Mouse (Mus musculus): ENCODE data around the gene Slc5a1. TPM values are rescaled to one million over a fixed set of nuclear protein-coding genes. Genes with fewer than 3 reads are reported as not detected.

Slc5a1 gene
- polyA plus RNA-seq, 1 experiment from 2014 or later: 11.9 TPM

DNA sequence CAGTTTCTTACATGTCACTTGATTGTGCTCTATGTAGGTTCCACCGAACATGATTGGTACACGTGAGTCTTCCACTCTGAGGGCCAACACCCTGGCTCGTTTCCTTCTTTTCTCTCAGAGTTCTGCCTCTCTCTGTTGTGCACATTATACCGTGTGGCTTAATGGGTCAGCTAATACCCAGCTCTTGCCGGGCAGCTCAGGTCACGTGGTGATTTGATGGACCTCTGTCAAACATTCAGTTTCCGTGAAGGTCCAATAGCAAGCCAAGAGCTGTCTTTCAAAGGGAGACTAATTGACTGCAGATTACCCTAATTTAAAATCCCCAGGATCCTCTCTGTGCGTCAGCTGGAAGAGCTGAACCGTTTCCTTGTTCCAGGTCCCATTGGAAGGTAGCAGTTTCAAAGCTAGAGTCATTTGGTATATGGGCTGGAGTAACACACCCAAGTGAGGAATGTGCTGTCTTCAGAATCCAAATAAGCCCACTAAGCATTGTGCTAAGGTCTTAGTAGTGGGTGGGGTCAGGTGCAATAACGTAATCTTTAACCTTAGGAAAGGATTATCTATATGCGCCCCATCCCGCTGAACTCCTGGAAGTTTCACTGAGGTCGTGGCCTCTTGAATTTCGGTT, 3.9 kb downstream of the Slc5a1 start:
- no peak for ATAC-seq (ENCODE audit: insufficient read depth, low FRiP score, low read depth)

DNA sequence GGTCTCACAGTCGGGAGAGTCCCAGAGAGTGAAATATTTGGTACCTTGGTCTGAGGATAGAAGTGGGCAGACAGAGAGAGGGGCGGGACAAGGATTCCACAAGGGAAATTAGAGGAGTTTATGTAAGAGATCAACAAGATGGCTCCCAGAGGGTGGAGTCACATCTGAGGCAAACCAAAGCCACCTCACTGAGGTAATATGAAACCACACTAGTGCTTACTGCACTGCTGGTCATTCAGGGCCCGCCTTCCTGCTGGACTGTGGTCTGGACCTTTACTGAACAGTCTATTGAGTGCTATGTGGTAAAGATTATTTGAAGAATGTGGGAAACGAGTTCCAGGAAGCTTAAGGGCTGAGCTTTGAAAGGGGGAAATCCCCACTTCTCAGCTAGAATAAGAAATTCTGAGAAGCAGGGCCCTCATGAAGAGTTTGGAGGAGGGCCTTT, 17.9 kb downstream of the Slc5a1 start:
- no peak for ATAC-seq (ENCODE audit: insufficient read depth, low FRiP score, low read depth)
- WGBS: 44% methylated on average over 4 of the region's 4 CpGs

More for the DNA sequence above, 3.9 kb downstream of the Slc5a1 start:
- H3K9me3 ChIP-seq: no peaks in the 10 kb centered on the region
- no peak overlapping the region for H3K4me3 ChIP-seq (replicated peaks)
- 79% methylated on average over 14 of the region's 14 CpGs for WGBS
- H3K4me2 ChIP-seq: no peak overlapping the region
- no peaks in the 10 kb centered on the region for H3K4me1 ChIP-seq
- no peak overlapping the region for H3K27ac ChIP-seq
- H3K27me3 ChIP-seq (replicated peaks): peaks cover 18% of the 10 kb centered on the region
- no peak overlapping the region for H3K9ac ChIP-seq
- no peaks in the 10 kb centered on the region for H3K36me3 ChIP-seq

DNA sequence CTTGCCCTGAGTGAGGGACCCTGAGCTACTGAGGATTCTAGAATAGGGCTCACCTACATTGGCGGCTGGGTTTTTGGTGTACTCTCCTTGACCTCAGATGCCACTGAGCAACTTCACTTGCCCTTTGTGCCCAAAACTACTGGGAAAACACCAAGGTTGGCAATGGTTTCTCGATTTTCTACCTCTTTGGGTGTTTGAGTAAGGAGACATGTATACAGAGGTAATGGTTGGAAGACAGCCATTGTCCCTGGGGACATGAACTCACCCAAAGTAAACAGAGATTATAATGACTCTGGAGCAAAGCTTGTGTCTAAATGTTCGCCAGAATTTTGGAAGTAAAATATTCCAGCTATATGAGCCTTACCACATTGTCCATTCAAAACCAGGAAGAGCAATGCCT, 19.6 kb downstream of the Slc5a1 start:
- Histone ChIP-seq H3K27me3 (replicated peaks) (no peaks in the 10 kb centered on the region), H3K4me1 (no peaks in the 10 kb centered on the region), H3K27ac (no peak overlapping the region), H3K9ac (no peak overlapping the region), H3K4me2 (no peak overlapping the region), H3K9me3 (no peaks in the 10 kb centered on the region), H3K4me3 (replicated peaks) (no peak overlapping the region), H3K36me3 (no peaks in the 10 kb centered on the region)
- ATAC-seq (ENCODE audit: insufficient read depth, low FRiP score, low read depth): no peak
- WGBS: 46% methylated on average over 3 of the region's 3 CpGs

More for the DNA sequence above, 17.9 kb downstream of the Slc5a1 start:
- Histone ChIP-seq H3K27ac (no peak overlapping the region), H3K4me1 (no peaks in the 10 kb centered on the region), H3K9ac (no peak overlapping the region), H3K9me3 (no peaks in the 10 kb centered on the region), H3K4me3 (replicated peaks) (no peak overlapping the region), H3K36me3 (no peaks in the 10 kb centered on the region), H3K27me3 (replicated peaks) (no peaks in the 10 kb centered on the region), H3K4me2 (no peak overlapping the region)

DNA sequence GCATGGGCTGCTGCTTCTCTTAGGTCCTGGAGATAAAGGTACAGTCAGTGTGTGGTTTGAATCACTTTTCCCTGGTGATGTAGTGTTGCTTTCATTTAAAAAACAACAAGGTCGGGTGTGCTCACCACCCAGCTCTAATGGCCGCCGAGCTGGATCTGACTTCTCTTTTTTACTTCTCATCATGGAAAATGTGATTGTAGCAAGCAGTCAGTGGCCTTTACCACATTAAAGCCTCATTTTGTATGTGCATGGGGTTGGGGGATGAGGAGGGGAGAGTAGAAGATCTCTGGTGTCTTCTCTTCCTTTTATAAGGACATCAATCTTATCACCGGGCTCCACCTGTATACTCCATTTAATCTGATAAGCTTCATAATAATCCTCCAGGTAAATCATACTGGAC, 21.3 kb downstream of the Slc5a1 start:
- WGBS: 84% methylated on average over 4 of the region's 4 CpGs
- Histone ChIP-seq H3K4me2 (no peak overlapping the region), H3K4me3 (replicated peaks) (no peak overlapping the region), H3K27me3 (replicated peaks) (no peaks in the 10 kb centered on the region), H3K27ac (no peak overlapping the region), H3K36me3 (no peaks in the 10 kb centered on the region), H3K4me1 (no peaks in the 10 kb centered on the region), H3K9ac (no peak overlapping the region), H3K9me3 (no peaks in the 10 kb centered on the region)
- ATAC-seq (ENCODE audit: insufficient read depth, low FRiP score, low read depth): no peak

DNA sequence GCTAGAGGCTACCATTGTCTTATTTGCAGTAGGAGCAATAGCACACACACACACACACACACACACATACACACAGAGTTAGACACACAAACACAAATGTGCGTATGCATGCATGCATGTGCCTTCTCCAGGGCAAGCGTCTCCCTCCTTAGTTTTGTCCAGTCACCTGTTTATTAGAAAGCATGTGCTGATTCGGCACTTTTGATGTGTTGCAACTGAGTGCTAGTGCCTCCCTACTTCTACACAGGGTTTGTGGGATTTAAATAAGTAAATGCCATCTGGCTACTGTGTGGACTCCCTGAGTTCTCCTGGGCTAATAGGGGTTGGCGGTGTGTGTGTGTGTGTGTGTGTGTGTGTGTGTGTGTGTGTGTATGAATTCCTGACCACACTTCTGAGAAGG, 30.1 kb downstream of the Slc5a1 start:
- no peaks in the 10 kb centered on the region for H3K4me1 ChIP-seq
- no peak overlapping the region for H3K27ac ChIP-seq
- WGBS: 89% methylated on average over 4 of the region's 4 CpGs
- no peaks in the 10 kb centered on the region for H3K36me3 ChIP-seq
- no peak for ATAC-seq (ENCODE audit: insufficient read depth, low FRiP score, low read depth)
- no peaks in the 10 kb centered on the region for H3K9me3 ChIP-seq
- no peaks in the 10 kb centered on the region for H3K27me3 ChIP-seq (replicated peaks)
- no peak overlapping the region for H3K9ac ChIP-seq
- no peak overlapping the region for H3K4me2 ChIP-seq
- no peak overlapping the region for H3K4me3 ChIP-seq (replicated peaks)

DNA sequence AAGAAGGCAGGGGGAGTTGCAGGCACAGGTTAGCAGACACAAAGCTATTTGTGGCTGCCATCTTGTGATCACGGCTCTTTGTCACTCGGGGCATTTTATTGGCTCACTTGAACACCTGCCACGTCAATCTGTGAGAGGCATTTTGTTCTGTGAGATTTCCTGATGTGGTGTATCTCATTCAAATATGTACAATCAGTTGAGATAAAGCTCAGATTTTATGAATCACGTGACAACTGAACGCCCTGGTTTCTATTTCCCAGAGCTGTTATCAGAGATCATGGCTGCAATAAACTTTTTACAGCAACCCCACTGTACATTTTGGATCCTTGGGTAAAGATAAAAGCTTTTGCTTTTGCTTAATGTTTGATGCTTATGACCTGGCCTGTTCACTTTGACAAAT, 31.6 kb downstream of the Slc5a1 start:
- H3K27me3 ChIP-seq (replicated peaks): no peaks in the 10 kb centered on the region
- no peak overlapping the region for H3K4me2 ChIP-seq
- no peaks in the 10 kb centered on the region for H3K4me1 ChIP-seq
- H3K36me3 ChIP-seq: no peaks in the 10 kb centered on the region
- H3K27ac ChIP-seq: no peak overlapping the region
- no peak for ATAC-seq (ENCODE audit: insufficient read depth, low FRiP score, low read depth)
- WGBS: 79% methylated on average over 5 of the region's 5 CpGs
- H3K9me3 ChIP-seq: no peaks in the 10 kb centered on the region
- no peak overlapping the region for H3K9ac ChIP-seq
- H3K4me3 ChIP-seq (replicated peaks): no peak overlapping the region

DNA sequence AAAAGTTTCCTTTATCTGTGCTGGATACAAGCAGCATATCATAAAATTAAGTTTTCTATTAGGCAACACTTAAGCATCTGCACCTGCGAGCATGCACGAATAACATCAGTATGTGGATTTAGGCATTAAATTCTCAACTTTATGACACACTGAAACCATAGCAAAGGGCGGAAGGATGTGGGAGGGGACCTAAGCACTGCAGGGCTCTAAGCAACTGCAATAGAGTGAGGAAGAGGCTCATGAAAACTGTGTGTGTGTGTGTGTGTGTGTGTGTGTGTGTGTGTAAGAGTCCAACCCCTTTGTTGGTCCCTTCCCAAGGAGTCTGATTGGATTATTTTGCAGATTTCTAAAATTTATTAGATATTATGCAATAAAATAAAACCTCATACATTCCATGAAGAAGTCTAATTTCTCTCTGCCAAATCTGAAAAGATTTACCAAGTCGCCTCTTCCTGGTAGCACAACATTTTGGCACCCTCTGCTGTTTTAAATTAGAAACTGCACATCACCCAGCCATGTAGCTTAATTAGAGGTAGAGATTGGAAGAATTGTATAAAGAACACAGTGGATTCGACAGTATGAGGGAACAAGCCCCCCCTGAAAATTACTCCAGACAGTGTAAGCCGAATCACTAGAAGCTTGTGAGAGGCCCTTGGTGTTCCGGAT, 38.9 kb downstream of the Slc5a1 start:
- no peak for ATAC-seq (ENCODE audit: insufficient read depth, low FRiP score, low read depth)
- no peaks in the 10 kb centered on the region for H3K9me3 ChIP-seq
- no peak overlapping the region for H3K4me2 ChIP-seq

DNA sequence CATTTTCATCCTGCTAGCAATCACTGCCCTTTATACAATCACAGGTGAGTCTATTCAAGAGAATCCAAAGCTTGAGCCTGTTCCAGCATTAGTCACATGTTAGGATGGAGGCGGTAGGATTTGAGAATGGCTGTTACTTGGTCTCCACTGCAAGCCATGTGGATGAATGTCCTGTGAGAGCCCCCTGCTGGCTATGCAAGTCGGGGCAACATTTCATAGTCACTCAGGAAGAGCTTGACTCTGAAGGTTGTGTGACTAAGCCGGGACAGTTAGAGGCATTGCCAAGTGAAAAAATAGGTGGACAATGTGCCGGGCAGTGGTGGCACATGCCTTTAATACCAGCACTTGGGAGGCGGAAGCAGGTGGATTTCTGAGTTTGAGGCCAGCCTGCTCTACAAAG, 40.0 kb downstream of the Slc5a1 start:
- ATAC-seq (ENCODE audit: insufficient read depth, low FRiP score, low read depth): no peak
- Histone ChIP-seq H3K27ac (no peak overlapping the region), H3K9me3 (no peaks in the 10 kb centered on the region), H3K9ac (no peak overlapping the region), H3K27me3 (replicated peaks) (no peaks in the 10 kb centered on the region), H3K36me3 (no peaks in the 10 kb centered on the region), H3K4me3 (replicated peaks) (no peak overlapping the region), H3K4me2 (no peak overlapping the region), H3K4me1 (no peaks in the 10 kb centered on the region)
- 51% methylated on average over 5 of the region's 5 CpGs for WGBS

More for the DNA sequence above, 38.9 kb downstream of the Slc5a1 start:
- no peaks in the 10 kb centered on the region for H3K27me3 ChIP-seq (replicated peaks)
- H3K4me3 ChIP-seq (replicated peaks): no peak overlapping the region
- no peak overlapping the region for H3K27ac ChIP-seq
- no peak overlapping the region for H3K9ac ChIP-seq
- no peaks in the 10 kb centered on the region for H3K4me1 ChIP-seq
- H3K36me3 ChIP-seq: no peaks in the 10 kb centered on the region
- WGBS: 44% methylated on average over 7 of the region's 7 CpGs

DNA sequence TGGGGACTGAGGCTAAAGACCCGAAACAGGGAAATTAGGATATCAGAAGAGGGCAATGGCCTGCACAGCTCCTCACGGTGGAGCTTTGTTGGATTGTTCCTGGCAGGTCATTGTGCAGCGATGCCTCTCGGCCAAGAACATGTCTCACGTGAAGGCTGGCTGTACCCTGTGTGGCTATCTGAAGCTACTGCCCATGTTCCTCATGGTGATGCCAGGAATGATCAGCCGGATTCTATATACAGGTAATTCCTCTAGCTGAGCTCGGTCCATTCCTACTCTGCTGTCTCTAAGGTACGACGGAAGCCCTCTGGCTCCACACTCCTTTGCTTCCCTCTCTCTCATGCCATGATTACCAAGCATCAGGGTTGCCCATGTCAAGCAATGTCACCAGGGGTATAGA, 42.8 kb downstream of the Slc5a1 start:
- no peaks in the 10 kb centered on the region for H3K4me1 ChIP-seq
- no peaks in the 10 kb centered on the region for H3K27me3 ChIP-seq (replicated peaks)
- H3K9me3 ChIP-seq: no peaks in the 10 kb centered on the region
- no peak overlapping the region for H3K27ac ChIP-seq
- no peak for ATAC-seq (ENCODE audit: insufficient read depth, low FRiP score, low read depth)
- H3K36me3 ChIP-seq: no peaks in the 10 kb centered on the region
- no peak overlapping the region for H3K4me2 ChIP-seq
- no peak overlapping the region for H3K4me3 ChIP-seq (replicated peaks)
- H3K9ac ChIP-seq: no peak overlapping the region
- 84% methylated on average over 9 of the region's 9 CpGs for WGBS

DNA sequence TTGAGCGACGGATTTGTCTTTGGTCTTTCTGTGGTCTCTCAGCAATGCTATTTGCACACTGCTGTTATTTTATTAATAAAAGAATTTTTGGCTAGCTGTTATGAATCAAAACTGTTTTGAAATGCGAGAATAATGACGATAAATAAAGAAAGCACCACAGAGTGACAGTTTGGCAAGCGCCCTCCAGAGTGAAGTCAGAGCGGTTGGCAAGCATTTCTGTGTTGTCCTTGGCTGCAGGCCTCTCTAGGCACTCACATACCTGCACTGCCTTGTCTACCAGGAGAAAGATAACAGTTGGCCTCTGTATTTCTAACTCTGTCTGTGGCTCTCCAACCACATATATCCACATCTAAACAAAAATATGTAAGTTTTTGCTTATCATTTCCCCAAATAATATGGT, 43.7 kb downstream of the Slc5a1 start:
- Histone ChIP-seq H3K9me3 (no peaks in the 10 kb centered on the region), H3K27ac (no peak overlapping the region), H3K4me1 (no peaks in the 10 kb centered on the region), H3K36me3 (no peaks in the 10 kb centered on the region), H3K27me3 (replicated peaks) (no peaks in the 10 kb centered on the region), H3K4me3 (replicated peaks) (no peak overlapping the region), H3K9ac (no peak overlapping the region), H3K4me2 (no peak overlapping the region)
- no peak for ATAC-seq (ENCODE audit: insufficient read depth, low FRiP score, low read depth)
- WGBS: 55% methylated on average over 6 of the region's 6 CpGs

DNA sequence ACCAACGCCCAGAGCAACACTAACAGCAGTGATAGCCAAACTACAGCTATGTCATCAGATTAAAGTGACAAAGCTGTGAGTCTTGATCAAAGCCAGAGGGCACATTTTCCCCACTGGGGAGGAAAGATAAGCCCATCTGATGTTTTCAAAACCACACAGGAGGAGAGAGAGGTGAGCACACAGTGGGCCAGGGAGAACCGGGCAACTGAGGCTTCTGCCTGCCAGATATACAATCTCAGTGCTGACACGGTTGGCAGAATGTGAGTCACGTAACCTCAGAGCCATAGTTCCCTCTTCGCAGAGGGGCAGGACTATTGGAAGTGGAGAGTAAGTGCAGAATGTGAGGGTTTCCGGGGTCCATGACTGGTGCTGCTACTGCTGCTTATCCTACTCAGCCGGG, 89.5 kb downstream of the Slc5a1 start:
- 19% methylated on average over 7 of the region's 7 CpGs for WGBS
- H3K36me3 ChIP-seq: no peaks in the 10 kb centered on the region
- no peak overlapping the region for H3K9ac ChIP-seq
- no peak overlapping the region for H3K4me3 ChIP-seq (replicated peaks)
- ATAC-seq (ENCODE audit: insufficient read depth, low FRiP score, low read depth): no peak
- no peaks in the 10 kb centered on the region for H3K27me3 ChIP-seq (replicated peaks)
- H3K9me3 ChIP-seq: no peaks in the 10 kb centered on the region
- 0 out of 2 replicates have a peak, but pooled peaks cover 6% of the 10 kb centered on the region for H3K4me1 ChIP-seq
- H3K4me2 ChIP-seq: no peak overlapping the region
- no peak overlapping the region for H3K27ac ChIP-seq

DNA sequence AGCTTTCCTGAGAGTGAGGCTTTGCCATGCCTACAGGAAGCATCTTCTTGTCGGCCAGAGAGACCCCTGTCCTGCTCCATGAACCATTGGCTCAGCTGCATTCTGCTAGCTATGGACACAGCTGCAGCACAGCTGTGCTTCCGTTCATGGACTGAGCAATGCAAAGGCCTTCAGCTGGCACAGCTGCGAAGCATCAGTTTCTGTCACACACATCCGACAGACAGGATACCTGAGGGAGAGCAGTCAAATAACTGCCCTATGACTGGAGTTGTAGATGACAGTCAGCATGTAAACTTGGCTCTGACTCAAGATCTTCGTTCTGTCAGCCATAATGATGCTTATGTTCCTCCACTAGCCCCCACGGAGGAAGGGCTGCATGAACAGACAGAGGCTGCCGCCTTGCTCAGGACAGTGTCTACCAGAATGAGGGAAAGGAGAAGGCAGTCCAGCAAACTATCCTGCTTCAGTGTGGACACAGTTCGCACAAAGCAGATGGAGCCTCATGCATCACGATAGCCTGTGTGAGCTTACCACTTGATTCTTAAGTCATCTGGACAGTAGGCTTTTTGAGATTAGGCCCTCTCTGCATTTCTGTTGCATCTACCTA, 91.3 kb downstream of the Slc5a1 start:
- no peak overlapping the region for H3K27ac ChIP-seq
- H3K4me3 ChIP-seq (replicated peaks): no peak overlapping the region
- H3K4me1 ChIP-seq: 0 out of 2 replicates have a peak, but pooled peaks cover 6% of the 10 kb centered on the region
- H3K27me3 ChIP-seq (replicated peaks): no peaks in the 10 kb centered on the region
- 50% methylated on average over 9 of the region's 9 CpGs for WGBS
- no peaks in the 10 kb centered on the region for H3K9me3 ChIP-seq
- ATAC-seq (ENCODE audit: insufficient read depth, low FRiP score, low read depth): peak; percentile 63; the same call in 1 of the 2 replicates
- no peaks in the 10 kb centered on the region for H3K36me3 ChIP-seq
- H3K9ac ChIP-seq: no peak overlapping the region
- no peak overlapping the region for H3K4me2 ChIP-seq

All from stomach, embryonic 15.5 days (tissue).